19 mouse cellular contexts compared by ENCODE assay signal in genomic region chr4:29138771-29139301, GRCm38 (mm10).
"Had no signal": no experiment of that assay in that cellular context is flagged by ENCODE, and none has a peak within 500 bp of the region (broad histone marks: within the 10 kb centered on the region; RNA-seq: fewer than 3 reads in every experiment).

No protein-coding gene starts in this region.

- H3K4me2 ChIP-seq: limb, embryonic 12.5 days; midbrain, embryonic 12.5 days; midbrain, embryonic 15.5 days; neural tube, embryonic 12.5 days; neural tube, embryonic 15.5 days; stomach, embryonic 15.5 days had no signal

- H3K4me3 ChIP-seq: left cerebral cortex, adult 2 months; limb, embryonic 12.5 days; midbrain, embryonic 12.5 days; midbrain, embryonic 15.5 days; neural tube, embryonic 12.5 days; neural tube, embryonic 15.5 days; stomach, embryonic 15.5 days had no signal

- H3K36me3 ChIP-seq: limb, embryonic 12.5 days; midbrain, embryonic 12.5 days; midbrain, embryonic 15.5 days; neural tube, embryonic 12.5 days; neural tube, embryonic 15.5 days; stomach, embryonic 15.5 days had no signal

- H3K9me3 ChIP-seq: limb, embryonic 12.5 days; midbrain, embryonic 12.5 days; midbrain, embryonic 15.5 days; neural tube, embryonic 12.5 days; neural tube, embryonic 15.5 days; stomach, embryonic 15.5 days had no signal

- H3K27me3 ChIP-seq: limb, embryonic 12.5 days; midbrain, embryonic 15.5 days; neural tube, embryonic 12.5 days; neural tube, embryonic 15.5 days; stomach, embryonic 15.5 days had no signal

- ATAC-seq: intestine, postnatal 0 days; liver, postnatal 0 days; midbrain, embryonic 15.5 days had no signal

- H3K27ac ChIP-seq: kidney, postnatal 0 days; left cerebral cortex, adult 2 months; limb, embryonic 12.5 days; liver, embryonic 14.5 days; midbrain, embryonic 12.5 days; midbrain, embryonic 15.5 days; neural tube, embryonic 12.5 days; neural tube, embryonic 15.5 days; stomach, embryonic 15.5 days had no signal

- DNase-seq: kidney, adult 2 months; kidney, postnatal 25 days; layer of hippocampus, postnatal 36 days; liver; liver, postnatal 0 days; retina, postnatal 1 day; right cerebral cortex, postnatal 25 days; spleen, adult 18-20 months; thymus, postnatal 25 days had no signal

- H3K4me1 ChIP-seq: midbrain, embryonic 15.5 days; neural tube, embryonic 12.5 days; stomach, embryonic 15.5 days had no signal

- H3K9ac ChIP-seq: limb, embryonic 12.5 days; liver, embryonic 14.5 days; liver, postnatal 0 days; midbrain, embryonic 12.5 days; midbrain, embryonic 15.5 days; neural tube, embryonic 12.5 days; neural tube, embryonic 15.5 days; stomach, embryonic 15.5 days had no signal
